Mouse (Mus musculus) myocyte (in vitro differentiated cells): ENCODE measurements at regions not wholly inside any gene's neighbourhood (a gene's known extent, or its start where the extent isn't known, plus 50 kb on each side); places are given as distances from the start of the nearest gene placed in this dataset.

Experiments
- H3K27me3 ChIP-seq: one replicate; pipeline ENCODE4 v1.6.1; 2011; ENCODE audit not compliant: control insufficient read depth, insufficient read depth, insufficient read length
- H3K36me3 ChIP-seq: one replicate; pipeline ENCODE4 v1.6.1; 2011; ENCODE audit not compliant: control insufficient read depth, insufficient read depth
- H3K4me2 ChIP-seq: one replicate; pipeline ENCODE4 v1.6.1; 2011; ENCODE audit warnings: low read depth, control low read depth
- H3K4me3 ChIP-seq: one replicate; pipeline ENCODE4 v1.5.1; 2011; ENCODE audit warnings: mild to moderate bottlenecking, control low read depth, moderate library complexity
- H3K79me2 ChIP-seq: one replicate; pipeline ENCODE4 v1.6.1; 2011; ENCODE audit not compliant: control insufficient read depth, insufficient read depth
- H3ac ChIP-seq: one replicate; pipeline ENCODE4 v1.6.1; 2011; ENCODE audit not compliant: control insufficient read depth, insufficient read length
- CEBPB ChIP-seq: IDR thresholded peaks from 2 replicates; pipeline ENCODE4 v1.6.1; 2011; ENCODE audit warnings: mild to moderate bottlenecking, moderate library complexity; ENCODE audit not compliant: poor library complexity, insufficient read depth, severe bottlenecking
- E2F4 ChIP-seq: IDR thresholded peaks from one replicate; pipeline ENCODE4 v1.6.1; 2011; ENCODE audit warnings: mild to moderate bottlenecking, control low read depth, moderate library complexity; ENCODE audit not compliant: insufficient read depth
- MAX ChIP-seq: IDR thresholded peaks from one replicate; pipeline ENCODE4 v1.6.1; 2011; ENCODE audit warnings: low read depth, mild to moderate bottlenecking, control low read depth
- MYOD1 ChIP-seq, 3 experiments: IDR thresholded peaks; one replicate each; pipeline ENCODE4 v1.6.1; 2011; ENCODE audit warnings: control low read depth in 2 of 3, low read depth in 2 of 3, mild to moderate bottlenecking in 2 of 3, moderate library complexity in 1 of 3; ENCODE audit not compliant: insufficient read length in 2 of 3, control insufficient read depth in 1 of 3
- MYOG ChIP-seq, 3 experiments: IDR thresholded peaks; one replicate each; pipeline ENCODE4 v1.6.1; 2011; ENCODE audit warnings: control low read depth in 2 of 3, low read depth in 2 of 3, mild to moderate bottlenecking in 2 of 3; ENCODE audit not compliant: insufficient read length in 2 of 3, control insufficient read depth in 1 of 3, insufficient read depth in 1 of 3
- POLR2A ChIP-seq: IDR thresholded peaks from one replicate; pipeline ENCODE4 v1.6.1; 2011; ENCODE audit warnings: low read depth, mild to moderate bottlenecking, control low read depth, moderate library complexity; ENCODE audit not compliant: insufficient read length
- POLR2AphosphoS2 ChIP-seq: IDR thresholded peaks from one replicate; pipeline ENCODE4 v1.6.1; 2011; ENCODE audit warnings: low read depth, control low read depth; ENCODE audit not compliant: insufficient read length
- REST ChIP-seq: IDR thresholded peaks from one replicate; pipeline ENCODE4 v1.6.1; 2011; ENCODE audit warnings: mild to moderate bottlenecking, control low read depth, moderate library complexity; ENCODE audit not compliant: insufficient read depth, insufficient read length
- SRF ChIP-seq: IDR thresholded peaks from one replicate; pipeline ENCODE4 v1.6.1; 2011; ENCODE audit warnings: low read depth; ENCODE audit not compliant: control insufficient read depth, insufficient read length
- TCF12 ChIP-seq: IDR thresholded peaks from one replicate; pipeline ENCODE4 v1.6.1; 2011; ENCODE audit warnings: mild to moderate bottlenecking, control low read depth; ENCODE audit not compliant: poor library complexity, insufficient read depth, severe bottlenecking
- TCF3 ChIP-seq: IDR thresholded peaks from one replicate; pipeline ENCODE4 v1.6.1; 2011; ENCODE audit warnings: low read depth, control low read depth; ENCODE audit not compliant: insufficient read length
- USF1 ChIP-seq: IDR thresholded peaks from one replicate; pipeline ENCODE4 v1.6.1; 2011; ENCODE audit warnings: low read depth, mild to moderate bottlenecking, control low read depth, moderate library complexity

GRCm38 (mm10) chr2:117438586-117439371 lies 96.0 kb upstream of the Rasgrp1 start:
- H3K79me2 ChIP-seq, result no peaks in the 10 kb centered on the region
- H3K4me3 ChIP-seq, result no peak overlapping the region
- no peaks in the 10 kb centered on the region for H3K36me3 ChIP-seq
- H3K27me3 ChIP-seq, result no peaks in the 10 kb centered on the region
- no peak overlapping the region for H3ac ChIP-seq
- H3K4me2 ChIP-seq, result no peak overlapping the region
- TF ChIP-seq USF1, result no peak
- no peak for TF ChIP-seq SRF
- TF ChIP-seq CEBPB, result no peak
- TF ChIP-seq POLR2A, result no peak
- TF ChIP-seq REST, result no peak
- no peak for TF ChIP-seq MYOD1 (IDR thresholded peaks at IDR 0.05; ENCODE audit: control insufficient read depth in 1 of 3, insufficient read length in 2 of 3, low read depth in 2 of 3)
- TF ChIP-seq TCF12, result no peak
- no peak for TF ChIP-seq MYOG (IDR thresholded peaks at IDR 0.05; ENCODE audit: control insufficient read depth in 1 of 3, insufficient read depth in 1 of 3, insufficient read length in 2 of 3, low read depth in 2 of 3)
- no peak for TF ChIP-seq TCF3
- TF ChIP-seq E2F4, result no peak
- no peak for TF ChIP-seq MAX
- TF ChIP-seq POLR2AphosphoS2, result no peak

GRCm38 (mm10) chr2:117439372-117440183 lies 96.8 kb upstream of the Rasgrp1 start:
- H3K4me3 ChIP-seq, result no peak overlapping the region
- TF ChIP-seq POLR2A (no peak), E2F4 (no peak), MYOG (IDR thresholded peaks at IDR 0.05; ENCODE audit: control insufficient read depth in 1 of 3, insufficient read depth in 1 of 3, insufficient read length in 2 of 3, low read depth in 2 of 3) (no peak), TCF3 (no peak), CEBPB (no peak), USF1 (no peak), SRF (no peak), MAX (no peak), REST (no peak), POLR2AphosphoS2 (no peak), TCF12 (no peak)
- no peaks in the 10 kb centered on the region for H3K79me2 ChIP-seq
- no peaks in the 10 kb centered on the region for H3K36me3 ChIP-seq
- H3K27me3 ChIP-seq, result no peaks in the 10 kb centered on the region
- no peak overlapping the region for H3ac ChIP-seq
- no peak overlapping the region for H3K4me2 ChIP-seq

- H3K27me3 ChIP-seq, result no peaks in the 10 kb centered on the region
- H3ac ChIP-seq, result no peak overlapping the region
- H3K79me2 ChIP-seq, result no peaks in the 10 kb centered on the region
- H3K4me2 ChIP-seq, result no peak overlapping the region
- H3K4me3 ChIP-seq, result no peak overlapping the region
- no peaks in the 10 kb centered on the region for H3K36me3 ChIP-seq
- TF ChIP-seq REST, result no peak
- no peak for TF ChIP-seq TCF12
- TF ChIP-seq MAX, result no peak
- no peak for TF ChIP-seq MYOG (IDR thresholded peaks at IDR 0.05; ENCODE audit: control insufficient read depth in 1 of 3, insufficient read depth in 1 of 3, insufficient read length in 2 of 3, low read depth in 2 of 3)
- TF ChIP-seq USF1, result no peak
- TF ChIP-seq E2F4, result no peak
- TF ChIP-seq CEBPB, result no peak
- TF ChIP-seq SRF, result no peak
- TF ChIP-seq MYOD1 (IDR thresholded peaks at IDR 0.05; ENCODE audit: control insufficient read depth in 1 of 3, insufficient read length in 2 of 3, low read depth in 2 of 3), result no peak
- TF ChIP-seq POLR2A, result no peak
- no peak for TF ChIP-seq TCF3
- no peak for TF ChIP-seq POLR2AphosphoS2
These were observed 98.0 kb upstream of the Rasgrp1 start for GRCm38 (mm10) chr2:117440801-117441281.

GRCm38 (mm10) chr2:117442862-117443261 lies 100.1 kb upstream of the Rasgrp1 start:
- H3K79me2 ChIP-seq, result no peaks in the 10 kb centered on the region
- H3K4me3 ChIP-seq, result no peak overlapping the region
- no peaks in the 10 kb centered on the region for H3K36me3 ChIP-seq
- no peak overlapping the region for H3K4me2 ChIP-seq
- no peak overlapping the region for H3ac ChIP-seq
- no peaks in the 10 kb centered on the region for H3K27me3 ChIP-seq
- TF ChIP-seq CEBPB, result no peak
- no peak for TF ChIP-seq SRF
